Mouse (Mus musculus): Measurements from ENCODE around the gene Tmem208. TPM values are rescaled to one million over a fixed set of nuclear protein-coding genes. Genes with fewer than 3 reads are reported as not detected.

Gene Tmem208
- total and polyA plus RNA-seq, 3 experiments = 76.2 to 133 (median 88.1) TPM

DNA sequence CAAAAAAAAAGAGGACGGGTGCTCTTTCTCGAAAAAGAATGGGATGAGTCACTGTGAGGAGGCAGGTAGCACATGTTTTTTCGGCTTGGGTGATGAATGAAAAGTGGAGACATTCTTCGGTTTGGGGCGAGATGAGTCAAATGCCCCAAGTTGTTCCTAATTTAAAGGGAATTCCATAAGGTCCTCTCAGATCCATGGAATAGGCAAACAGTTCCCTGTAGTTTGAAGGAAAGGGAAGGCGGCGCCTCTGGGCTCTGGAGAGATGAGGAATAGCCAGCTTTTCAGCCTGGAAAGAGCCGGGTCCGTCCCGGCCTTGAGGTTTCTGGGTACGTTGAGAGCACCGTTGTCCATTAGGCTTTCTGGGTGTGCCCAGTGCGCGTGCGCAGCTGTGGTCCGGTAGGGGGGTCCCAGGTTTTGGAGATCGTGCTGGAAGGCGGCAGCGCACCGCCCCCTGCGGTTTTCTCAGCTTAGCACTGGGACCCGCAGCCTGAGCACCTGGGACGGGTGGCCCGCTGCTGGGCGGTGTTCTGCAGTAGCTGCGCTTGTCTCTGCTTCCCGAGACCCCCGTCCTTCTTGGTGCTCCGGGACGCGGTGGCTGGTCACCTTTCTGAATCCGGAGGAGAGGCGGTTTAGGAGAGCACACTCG lies 22.4 kb downstream of the Tmem208 start, which contains the start of gene Slc9a5 (continued):
- TF ChIP-seq HCFC1 (IDR thresholded peaks at IDR 0.05; ENCODE audit: low read depth, low read length) (0 out of 2 replicates have a peak, but pooled peaks have one; percentile 10), CTCF (conservative IDR thresholded peaks at IDR 0.05 in 1 of 2, IDR thresholded peaks at IDR 0.05 in 1 of 2; ENCODE audit: low read depth in 2 of 2, low read length in 2 of 2) (peak in 1 of 2 experiments; percentile 28; a peak in 1 of 4 replicates), ZKSCAN1 (IDR thresholded peaks at IDR 0.05; ENCODE audit: borderline replicate concordance, low read depth, low read length) (no peak), ZNF384 (IDR thresholded peaks at IDR 0.05; ENCODE audit: low read depth, low read length) (no peak), POLR2AphosphoS2 (IDR thresholded peaks at IDR 0.05; ENCODE audit: low read depth, low read length) (no peak), EP300 (IDR thresholded peaks at IDR 0.05; ENCODE audit: low read length) (no peak), CHD2 (IDR thresholded peaks at IDR 0.05; ENCODE audit: low read length) (no peak), POLR2A (IDR thresholded peaks at IDR 0.05; ENCODE audit: low read depth, low read length) (0 out of 2 replicates have a peak, but pooled peaks have one; percentile 38), MXI1 (IDR thresholded peaks at IDR 0.05; ENCODE audit: low read depth, low read length) (peak; percentile 78), ELF1 (IDR thresholded peaks at IDR 0.05; ENCODE audit: low read depth, low read length) (no peak), MYC (IDR thresholded peaks at IDR 0.05; ENCODE audit: low read depth, low read length) (0 out of 2 replicates have a peak, but pooled peaks have one; percentile 10), MAFK (IDR thresholded peaks at IDR 0.05; ENCODE audit: insufficient replicate concordance, low read length) (no peak), USF1 (IDR thresholded peaks at IDR 0.05; ENCODE audit: low read depth, low read length) (no peak), TCF12 (IDR thresholded peaks at IDR 0.05; ENCODE audit: low read depth, low read length) (0 out of 2 replicates have a peak, but pooled peaks have one; percentile 14), ZC3H11A (IDR thresholded peaks at IDR 0.05; ENCODE audit: low read depth, low read length) (no peak), NELFE (IDR thresholded peaks at IDR 0.05; ENCODE audit: low read depth, low read length) (no peak), BHLHE40 (IDR thresholded peaks at IDR 0.05; ENCODE audit: low read depth, low read length) (no peak; the same call in 1 of the 2 replicates)

DNA sequence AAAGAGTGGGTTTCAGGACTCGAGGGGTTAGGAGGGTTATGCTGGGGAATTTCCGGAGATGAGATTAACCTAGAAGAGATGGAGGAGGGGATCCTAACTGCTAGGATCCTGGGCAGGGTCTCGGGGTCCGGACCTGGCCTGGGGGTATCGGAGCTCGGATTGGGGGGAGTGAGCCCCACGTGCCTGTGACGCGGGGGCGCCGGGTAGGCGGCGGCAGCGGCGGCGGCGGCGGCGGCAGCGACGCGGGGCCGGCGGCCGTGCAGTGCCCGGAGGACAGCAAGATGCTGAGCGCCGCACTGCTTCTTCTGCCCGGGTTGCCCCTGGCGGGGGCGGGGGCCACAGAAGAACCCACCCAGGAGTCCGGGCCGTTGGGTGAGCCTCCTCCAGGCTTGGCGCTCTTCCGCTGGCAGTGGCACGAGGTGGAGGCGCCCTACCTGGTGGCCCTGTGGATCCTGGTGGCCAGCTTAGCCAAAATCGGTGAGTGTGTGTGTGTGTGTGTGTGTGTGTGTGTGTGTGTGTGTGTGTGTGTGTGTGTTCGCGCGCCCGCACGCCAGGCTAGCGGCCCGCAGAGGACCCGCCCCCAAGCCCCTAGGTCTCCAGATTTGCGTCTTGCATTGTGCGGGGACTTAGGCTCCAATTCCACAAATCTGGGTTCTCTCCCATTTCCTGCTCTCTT lies 23.1 kb downstream of the Tmem208 start:
- TF ChIP-seq KAT2A (IDR thresholded peaks at IDR 0.05; ENCODE audit: insufficient replicate concordance, low read length) (no peak), USF2 (conservative IDR thresholded peaks at IDR 0.05; ENCODE audit: low read depth, low read length) (no peak), CHD1 (IDR thresholded peaks at IDR 0.05; ENCODE audit: low read depth, low read length) (no peak), POLR2AphosphoS2 (IDR thresholded peaks at IDR 0.05; ENCODE audit: low read depth, low read length) (no peak), USF1 (IDR thresholded peaks at IDR 0.05; ENCODE audit: low read depth, low read length) (peak; percentile 17; the same call in 1 of the 2 replicates), MYC (IDR thresholded peaks at IDR 0.05; ENCODE audit: low read depth, low read length) (no peak), UBTF (IDR thresholded peaks at IDR 0.05; ENCODE audit: low read depth, low read length) (0 out of 2 replicates have a peak, but pooled peaks have one; percentile 10), MEF2A (IDR thresholded peaks at IDR 0.05; ENCODE audit: borderline replicate concordance, low read depth, low read length) (no peak), RCOR1 (conservative IDR thresholded peaks at IDR 0.05; ENCODE audit: low read depth, low read length) (no peak), E2F4 (IDR thresholded peaks at IDR 0.05; ENCODE audit: insufficient replicate concordance, low read depth, low read length) (no peak), MXI1 (IDR thresholded peaks at IDR 0.05; ENCODE audit: low read depth, low read length) (no peak), SMC3 (IDR thresholded peaks at IDR 0.05; ENCODE audit: low read depth, low read length) (no peak)
- in situ Hi-C loops (cut with MboI; ENCODE audit: low pct_ligation_motif_present, low pct_unique_long_range_greater_than_20kb, low sequenced_read_pairs) (no loop called here), dilution Hi-C loops (cut with MboI; ENCODE audit: extremely low pct_ligation_motif_present, extremely low pct_unique_long_range_greater_than_20kb, low sequenced_read_pairs) (no loop called here)
- peak overlapping the region; percentile 56 to 80 (median 67) for H3K4me3 ChIP-seq (replicated peaks in 1 of 3; ENCODE audit: low read depth in 2 of 3, low read length in 2 of 3, poor library complexity in 1 of 3)
- H3K9me3 ChIP-seq (replicated peaks; ENCODE audit: low read length) = no peaks in the 10 kb centered on the region
- peaks cover 17% of the 10 kb centered on the region for H3K27me3 ChIP-seq (replicated peaks)
- H3K4me2 ChIP-seq (ENCODE audit: insufficient read depth, low read depth, poor library complexity, severe bottlenecking) = peak overlapping the region; percentile 90
- H3K79me2 ChIP-seq (replicated peaks; ENCODE audit: control insufficient read depth, extremely low read depth, insufficient read depth, poor library complexity, severe bottlenecking) = no peaks in the 10 kb centered on the region; the same call in 1 of the 2 replicates
- H3K9ac ChIP-seq (ENCODE audit: insufficient read depth, low read depth) = peak overlapping the region; percentile 56
- peaks cover 15 to 38% of the 10 kb centered on the region in 2 experiments for H3K4me1 ChIP-seq (ENCODE audit: control insufficient read depth in 1 of 2, insufficient read depth in 2 of 2)
- no peak for DNase-seq (ENCODE audit: extremely low read depth)
- no peak overlapping the region for H3K27ac ChIP-seq (ENCODE audit: insufficient read depth, low read depth)
- H3K36me3 ChIP-seq (replicated peaks in 1 of 2; ENCODE audit: control insufficient read depth in 1 of 2, insufficient read depth in 1 of 2, low read length in 1 of 2) = no peaks in the 10 kb centered on the region
